Mouse (Mus musculus): ENCODE measurements at regions not wholly inside any gene's neighbourhood (a gene's known extent, or its start where the extent isn't known, plus 50 kb on each side); places are given as distances from the start of the nearest gene placed in this dataset.

DNA sequence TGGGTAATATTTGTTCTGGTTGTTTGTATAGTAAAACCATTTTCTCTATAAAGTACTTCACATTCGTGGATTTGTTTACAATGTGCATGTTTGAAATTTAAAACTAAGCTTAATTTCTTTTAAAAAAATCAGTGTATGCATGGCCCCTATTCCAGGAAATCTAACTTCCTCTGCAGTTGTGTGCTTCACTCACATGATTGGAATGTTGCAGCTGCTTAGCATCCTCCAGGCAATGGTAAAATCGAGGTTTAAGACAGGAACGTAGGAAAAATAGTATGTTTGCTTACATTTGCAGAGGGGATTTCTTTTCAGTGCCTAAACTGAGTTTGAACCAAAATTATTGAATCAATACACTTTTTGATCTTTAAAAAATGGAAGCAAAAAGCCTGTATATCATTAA lies 217.5 kb downstream of the Ptprc start:
- H3K27me3 ChIP-seq: no peaks in the 10 kb centered on the region
- H3K4me3 ChIP-seq: no peak overlapping the region
- 88% methylated on average over 3 of the region's 3 CpGs for WGBS
- H3K4me1 ChIP-seq: peaks cover 13% of the 10 kb centered on the region
- H3K27ac ChIP-seq (replicated peaks): no peak overlapping the region
- H3K36me3 ChIP-seq: peaks cover 19% of the 10 kb centered on the region
- no peak overlapping the region for H3K9ac ChIP-seq (replicated peaks)
- H3K9me3 ChIP-seq: no peaks in the 10 kb centered on the region
- ATAC-seq (replicated peaks): no peak
- no peak overlapping the region for H3K4me2 ChIP-seq (replicated peaks)

DNA sequence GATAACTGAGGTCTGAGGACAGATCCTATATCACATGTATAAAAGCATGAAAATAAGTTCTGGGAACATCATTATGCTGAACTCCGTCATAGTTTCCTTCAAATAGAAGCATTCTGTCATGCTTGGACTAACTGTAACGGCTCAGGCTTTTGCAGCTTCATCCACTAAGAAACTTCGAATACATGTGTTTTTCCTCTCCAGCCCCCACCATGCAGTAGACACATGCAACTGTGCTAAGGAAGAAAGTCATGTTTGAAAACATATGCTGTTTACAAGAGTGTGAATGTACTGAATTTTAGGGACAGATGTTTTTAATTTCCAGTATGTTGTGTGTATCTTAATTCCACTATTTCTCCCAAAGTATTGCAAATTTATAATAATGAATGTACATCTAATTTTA lies 219.5 kb downstream of the Ptprc start:
- H3K27ac ChIP-seq (replicated peaks): no peak overlapping the region

GRCm38 (mm10) chr1:137955139-137955538 lies 220.4 kb downstream of the Ptprc start:
- H3K36me3 ChIP-seq: peaks cover 10% of the 10 kb centered on the region; the same call in 1 of the 2 replicates
- H3K4me3 ChIP-seq: no peak overlapping the region
- no peaks in the 10 kb centered on the region for H3K27me3 ChIP-seq
- H3K4me1 ChIP-seq: peaks cover 29% of the 10 kb centered on the region
- no peak overlapping the region for H3K4me2 ChIP-seq (replicated peaks)
- H3K9ac ChIP-seq (replicated peaks): no peak overlapping the region
- no peaks in the 10 kb centered on the region for H3K9me3 ChIP-seq
- no peak overlapping the region; the same call in 1 of the 2 replicates for H3K27ac ChIP-seq (replicated peaks)
- ATAC-seq (replicated peaks): no peak
- 85% methylated on average over 2 of the region's 2 CpGs for WGBS

More for the DNA sequence above, 219.5 kb downstream of the Ptprc start:
- 62% methylated on average over 3 of the region's 3 CpGs for WGBS
- Histone ChIP-seq H3K4me3 (no peak overlapping the region), H3K4me2 (replicated peaks) (no peak overlapping the region), H3K27me3 (no peaks in the 10 kb centered on the region), H3K4me1 (peaks cover 26% of the 10 kb centered on the region), H3K9ac (replicated peaks) (no peak overlapping the region), H3K36me3 (peaks cover 13% of the 10 kb centered on the region; the same call in 1 of the 2 replicates), H3K9me3 (no peaks in the 10 kb centered on the region)
- no peak for ATAC-seq (replicated peaks)

- no peak for ATAC-seq (replicated peaks)
- H3K4me1 ChIP-seq: peaks cover 29% of the 10 kb centered on the region
- no peak overlapping the region for H3K9ac ChIP-seq (replicated peaks)
- 69% methylated on average over 1 of the region's 1 CpGs for WGBS
- H3K27me3 ChIP-seq: no peaks in the 10 kb centered on the region
- H3K36me3 ChIP-seq: peaks cover 14% of the 10 kb centered on the region; the same call in 1 of the 2 replicates
- no peaks in the 10 kb centered on the region for H3K9me3 ChIP-seq
- H3K27ac ChIP-seq (replicated peaks): no peak overlapping the region
- H3K4me2 ChIP-seq (replicated peaks): no peak overlapping the region
- H3K4me3 ChIP-seq: no peak overlapping the region
Observed at GRCm38 (mm10) chr1:137953369-137953768, 222.1 kb downstream of the Ptprc start.

- no peaks in the 10 kb centered on the region for H3K27me3 ChIP-seq
- H3K9ac ChIP-seq (replicated peaks): no peak overlapping the region
- H3K4me1 ChIP-seq: peaks cover 29% of the 10 kb centered on the region
- no peaks in the 10 kb centered on the region for H3K9me3 ChIP-seq
- H3K27ac ChIP-seq (replicated peaks): peak overlapping the region; percentile 50
- 34% methylated on average over 1 of the region's 1 CpGs for WGBS
- H3K4me3 ChIP-seq: no peak overlapping the region
- peak; percentile 53 for ATAC-seq (replicated peaks)
- H3K36me3 ChIP-seq: peaks cover 14% of the 10 kb centered on the region; the same call in 1 of the 2 replicates
- no peak overlapping the region for H3K4me2 ChIP-seq (replicated peaks)
Observed at GRCm38 (mm10) chr1:137952777-137953176, 222.7 kb downstream of the Ptprc start.

DNA sequence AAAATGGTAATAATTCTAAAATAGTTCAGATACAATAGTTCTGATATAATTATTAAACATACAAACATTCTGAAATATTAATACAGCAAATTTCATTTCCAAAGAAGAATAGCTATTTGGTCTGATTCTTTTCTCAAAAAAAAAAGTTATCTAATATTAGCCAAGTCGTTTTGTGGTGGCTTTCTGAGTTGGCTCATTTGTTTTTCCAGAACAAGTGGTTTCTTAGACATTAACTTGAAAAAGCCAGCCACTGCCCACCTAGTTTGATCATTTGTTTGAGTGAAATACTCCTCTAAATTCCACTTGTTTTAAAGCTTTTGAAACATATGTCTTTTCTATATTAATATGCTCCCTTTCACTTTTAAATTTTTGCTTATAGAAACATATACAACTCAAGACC lies 227.6 kb downstream of the Ptprc start:
- no peak for ATAC-seq (replicated peaks)
- 67% methylated on average over 1 of the region's 1 CpGs for WGBS
- no peak overlapping the region for H3K27ac ChIP-seq (replicated peaks)
- peaks cover 16% of the 10 kb centered on the region for H3K4me1 ChIP-seq
- no peaks in the 10 kb centered on the region for H3K9me3 ChIP-seq
- H3K27me3 ChIP-seq: no peaks in the 10 kb centered on the region
- H3K36me3 ChIP-seq: peaks cover 18% of the 10 kb centered on the region
- no peak overlapping the region for H3K4me2 ChIP-seq (replicated peaks)
- no peak overlapping the region for H3K9ac ChIP-seq (replicated peaks)
- H3K4me3 ChIP-seq: no peak overlapping the region

GRCm38 (mm10) chr1:137941776-137942522 lies 233.6 kb downstream of the Ptprc start:
- Histone ChIP-seq H3K36me3 (peaks cover 17% of the 10 kb centered on the region), H3K4me1 (peaks cover 21% of the 10 kb centered on the region), H3K9me3 (no peaks in the 10 kb centered on the region), H3K27ac (replicated peaks) (peak overlapping the region; percentile 73), H3K4me2 (replicated peaks) (no peak overlapping the region), H3K9ac (replicated peaks) (no peak overlapping the region), H3K4me3 (no peak overlapping the region), H3K27me3 (no peaks in the 10 kb centered on the region)
- ATAC-seq (replicated peaks): no peak; the same call in 1 of the 2 replicates
- WGBS: 72% methylated on average over 11 of the region's 11 CpGs

GRCm38 (mm10) chr1:137935746-137936145 lies 239.8 kb downstream of the Ptprc start:
- H3K4me1 ChIP-seq: peaks cover 14% of the 10 kb centered on the region; the same call in 1 of the 2 replicates
- no peak for ATAC-seq (replicated peaks)
- WGBS: 87% methylated on average over 4 of the region's 4 CpGs

GRCm38 (mm10) chr1:137929764-137930163 lies 245.7 kb downstream of the Ptprc start:
- peak overlapping the region; percentile 56; the same call in 1 of the 2 replicates for H3K27ac ChIP-seq (replicated peaks)
- H3K4me3 ChIP-seq: no peak overlapping the region
- H3K4me1 ChIP-seq: peaks cover 47% of the 10 kb centered on the region
- 80% methylated on average over 3 of the region's 3 CpGs for WGBS
- H3K9me3 ChIP-seq: no peaks in the 10 kb centered on the region
- H3K27me3 ChIP-seq: no peaks in the 10 kb centered on the region
- H3K36me3 ChIP-seq: peaks cover 36% of the 10 kb centered on the region
- H3K4me2 ChIP-seq (replicated peaks): no peak overlapping the region
- no peak overlapping the region for H3K9ac ChIP-seq (replicated peaks)
- ATAC-seq (replicated peaks): no peak

More at GRCm38 (mm10) chr1:137935746-137936145, 239.8 kb downstream of the Ptprc start:
- H3K9me3 ChIP-seq: no peaks in the 10 kb centered on the region
- no peak overlapping the region for H3K27ac ChIP-seq (replicated peaks)
- H3K4me2 ChIP-seq (replicated peaks): no peak overlapping the region
- H3K27me3 ChIP-seq: no peaks in the 10 kb centered on the region
- H3K4me3 ChIP-seq: no peak overlapping the region
- no peak overlapping the region for H3K9ac ChIP-seq (replicated peaks)
- H3K36me3 ChIP-seq: peaks cover 45% of the 10 kb centered on the region

- peak; percentile 63 for ATAC-seq (replicated peaks)
- peaks cover 28% of the 10 kb centered on the region for H3K36me3 ChIP-seq
- WGBS: 6% methylated on average over 6 of the region's 6 CpGs
- H3K9me3 ChIP-seq: no peaks in the 10 kb centered on the region
- H3K4me2 ChIP-seq (replicated peaks): peak overlapping the region; percentile 30
- H3K27ac ChIP-seq (replicated peaks): peak overlapping the region; percentile 88
- no peaks in the 10 kb centered on the region for H3K27me3 ChIP-seq
- peaks cover 50% of the 10 kb centered on the region for H3K4me1 ChIP-seq
- H3K9ac ChIP-seq (replicated peaks): peak overlapping the region; percentile 39
- no peak overlapping the region for H3K4me3 ChIP-seq
Observed at GRCm38 (mm10) chr1:137928522-137928921, 247.0 kb downstream of the Ptprc start.

- 5% methylated on average over 11 of the region's 11 CpGs for WGBS
- Histone ChIP-seq H3K4me2 (replicated peaks) (peak overlapping the region; percentile 30), H3K4me1 (peaks cover 50% of the 10 kb centered on the region), H3K9me3 (no peaks in the 10 kb centered on the region), H3K9ac (replicated peaks) (peak overlapping the region; percentile 39; the same call in 1 of the 2 replicates), H3K36me3 (peaks cover 25% of the 10 kb centered on the region), H3K4me3 (0 out of 2 replicates have a peak overlapping the region, but pooled peaks have one; percentile 4), H3K27me3 (no peaks in the 10 kb centered on the region), H3K27ac (replicated peaks) (peak overlapping the region; percentile 88)
- peak; percentile 94 for ATAC-seq (replicated peaks)
Observed at GRCm38 (mm10) chr1:137927953-137928352, 247.6 kb downstream of the Ptprc start.

DNA sequence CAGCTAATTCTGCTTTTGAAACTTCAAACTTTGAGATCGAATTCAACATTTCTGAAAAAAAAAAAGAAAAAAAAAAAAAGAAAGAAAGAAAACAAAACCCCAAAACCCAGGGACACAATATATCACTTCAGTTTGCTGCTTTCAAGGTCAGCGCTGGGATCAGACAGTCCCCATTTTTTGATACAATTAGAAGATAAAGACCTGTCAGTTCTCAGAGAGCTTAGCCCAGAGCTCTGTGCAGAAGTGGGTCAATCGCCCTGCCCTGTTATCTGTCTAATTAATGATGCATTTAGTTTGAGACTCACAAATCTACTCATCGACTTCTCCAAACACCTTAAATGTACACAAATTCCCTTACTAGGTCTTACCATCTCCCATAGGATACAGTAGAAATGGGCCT lies 249.2 kb downstream of the Ptprc start:
- no peaks in the 10 kb centered on the region for H3K27me3 ChIP-seq
- H3K9ac ChIP-seq (replicated peaks): no peak overlapping the region
- no peaks in the 10 kb centered on the region for H3K9me3 ChIP-seq
- no peak overlapping the region for H3K4me3 ChIP-seq
- WGBS: 48% methylated on average over 4 of the region's 4 CpGs
- H3K4me2 ChIP-seq (replicated peaks): no peak overlapping the region
- no peak for ATAC-seq (replicated peaks)
- H3K4me1 ChIP-seq: peaks cover 58% of the 10 kb centered on the region
- peak overlapping the region; percentile 88; the same call in 1 of the 2 replicates for H3K27ac ChIP-seq (replicated peaks)
- peaks cover 10% of the 10 kb centered on the region; the same call in 1 of the 2 replicates for H3K36me3 ChIP-seq
